Mouse (Mus musculus) thymus, adult 18-20 months (tissue): ENCODE measurements around the gene BC035044.
"Not testable (repeated sequence)": the region's sequence is repeated elsewhere in the genome, so short reads cannot be mapped to it uniquely, and the experiment has no call there.

Experiments used
- DNase-seq, 2 experiments: peaks; one replicate each; pipeline ENCODE4 v3.0.0; 2022; ENCODE audit warnings: mixed read lengths in 2 of 2

Gene BC035044

GRCm38 (mm10) chr6:128890948-128891355 lies at the start of gene BC035044:
Gene BC035044 (minus strand): TSS chr6:128891126.
- peak in 1 of 2 experiments; percentile 33 for DNase-seq

DNA sequence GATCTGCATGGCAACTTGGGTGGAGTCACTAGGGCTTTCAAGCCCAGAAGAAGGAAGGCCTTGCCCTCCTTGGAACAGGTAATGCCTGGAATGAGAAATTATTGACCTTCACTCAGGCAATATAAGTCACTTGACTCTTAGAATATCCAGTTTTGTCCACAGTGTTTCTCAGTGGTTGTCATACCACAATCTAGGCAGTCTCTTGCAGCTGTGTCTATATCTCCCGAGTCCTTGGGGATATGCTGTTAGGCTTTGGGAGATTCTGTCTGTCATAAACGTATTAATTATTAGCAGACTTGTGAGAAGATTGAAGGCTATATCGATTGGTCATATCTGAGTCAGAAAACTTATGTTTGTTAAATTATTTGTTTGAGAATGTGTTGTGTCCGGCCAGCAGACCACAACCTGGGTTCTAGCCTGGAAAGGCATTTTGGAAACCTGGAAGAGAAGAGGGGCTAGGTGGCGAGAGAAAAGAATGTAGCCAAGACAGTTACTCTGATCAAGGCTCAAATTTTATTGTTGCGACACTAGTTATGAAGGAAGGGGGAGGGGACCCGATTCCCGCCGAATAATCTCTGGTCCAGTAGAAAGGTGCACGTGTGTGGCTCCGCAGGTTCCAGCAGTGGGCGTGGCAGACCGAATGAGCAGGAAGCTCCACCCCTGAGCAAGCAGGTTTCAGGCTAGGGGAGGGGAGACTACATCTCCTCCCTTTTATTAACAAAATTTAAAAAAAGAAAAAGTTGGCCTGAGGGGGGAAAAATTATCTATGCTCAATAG lies 45.2 kb upstream of the BC035044 start:
- DNase-seq = not testable (repeated sequence)

GRCm38 (mm10) chr6:128934081-128934480 lies 43.2 kb upstream of the BC035044 start, which contains the start of gene Clec2g:
Gene Clec2g (plus strand): TSS chr6:128934381.
- not testable (repeated sequence) for DNase-seq

GRCm38 (mm10) chr6:128933050-128933449 lies 42.1 kb upstream of the BC035044 start:
- no peak for DNase-seq

- DNase-seq = no peak
Measured at GRCm38 (mm10) chr6:128917322-128917721, 26.4 kb upstream of the BC035044 start.

- no peak for DNase-seq
Measured at GRCm38 (mm10) chr6:128913598-128914254, 22.8 kb upstream of the BC035044 start.

DNA sequence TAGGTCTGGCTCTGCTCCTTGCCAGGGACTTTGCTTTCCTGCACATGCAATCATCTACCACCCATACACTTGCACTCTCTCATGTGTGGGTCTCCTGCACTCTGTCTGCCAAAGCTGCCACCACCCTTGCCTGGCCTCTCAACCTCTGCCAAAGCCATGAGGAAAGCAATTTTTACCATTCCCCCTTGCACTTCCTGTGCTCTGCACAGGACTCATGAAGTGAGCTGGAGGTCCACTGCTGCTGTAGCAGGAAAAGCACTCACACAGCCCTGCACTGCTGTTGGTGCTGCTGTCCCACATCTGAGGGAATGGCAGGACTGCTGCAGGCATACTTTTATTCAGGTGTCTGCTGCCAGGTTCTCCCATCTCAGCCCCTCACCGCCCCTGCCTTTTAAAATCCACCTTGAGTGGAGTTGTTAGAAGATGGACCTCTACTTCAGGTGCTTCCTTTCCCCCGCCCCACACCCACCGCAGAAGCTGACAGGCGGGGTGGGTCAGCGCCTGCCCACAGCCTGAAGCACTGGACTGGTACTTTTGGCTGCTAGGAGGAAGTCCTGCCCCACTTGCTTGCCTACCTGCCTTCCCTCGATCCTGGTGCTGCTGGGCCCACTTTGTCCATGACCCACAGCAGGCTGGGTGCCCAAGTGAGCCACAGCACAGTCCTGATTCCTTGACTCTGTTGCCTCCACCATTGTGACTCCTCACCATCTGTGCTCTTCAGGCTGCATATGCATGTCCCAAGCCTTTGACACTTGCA lies 10.0 kb upstream of the BC035044 start:
- DNase-seq = not testable (repeated sequence)

- DNase-seq = no peak
Measured at GRCm38 (mm10) chr6:128900044-128900443, 9.1 kb upstream of the BC035044 start.

- no peak for DNase-seq
Measured at GRCm38 (mm10) chr6:128895404-128896001, 4.6 kb upstream of the BC035044 start.

GRCm38 (mm10) chr6:128888834-128889233 lies 2.1 kb downstream of the BC035044 start:
- peak in 1 of 2 experiments; percentile 63 for DNase-seq

DNA sequence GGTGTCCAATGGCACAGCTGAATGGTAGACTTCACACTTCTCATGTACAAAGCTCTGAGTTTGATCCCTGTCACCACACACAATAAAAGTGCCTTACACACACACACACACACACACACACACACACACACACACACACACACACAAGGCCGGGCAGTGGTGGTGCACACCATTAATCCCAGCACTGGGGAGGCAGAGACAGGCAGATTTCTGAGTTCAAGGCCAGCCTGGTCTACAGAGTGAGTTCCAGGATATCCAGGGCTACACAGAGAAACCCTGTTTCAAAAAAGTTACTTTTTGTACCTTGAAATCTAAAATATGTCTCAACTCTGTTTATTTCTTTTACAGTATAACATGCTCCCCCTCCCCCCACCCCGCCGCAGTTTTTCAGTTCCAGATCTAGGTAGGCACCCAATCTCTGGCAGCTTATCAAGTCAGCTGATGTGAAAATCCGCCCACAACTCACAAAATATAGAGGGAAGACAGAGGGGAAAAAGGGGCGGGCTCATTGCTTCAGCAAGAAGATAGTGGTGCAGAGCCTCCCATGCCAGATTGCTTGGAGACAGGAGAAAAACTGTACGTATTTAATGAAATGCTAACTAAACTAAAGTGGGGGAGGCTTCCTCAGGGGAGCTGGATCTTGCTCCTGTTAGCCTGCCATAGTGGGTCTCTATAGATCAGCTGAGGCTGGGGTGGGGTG lies 3.7 kb downstream of the BC035044 start, which contains the start of gene Clec2i:
TSS of gene Clec2i (plus strand) at position 498 of the 700 bp plus-strand sequence.
- DNase-seq = peak; percentile 49 to 80

DNA sequence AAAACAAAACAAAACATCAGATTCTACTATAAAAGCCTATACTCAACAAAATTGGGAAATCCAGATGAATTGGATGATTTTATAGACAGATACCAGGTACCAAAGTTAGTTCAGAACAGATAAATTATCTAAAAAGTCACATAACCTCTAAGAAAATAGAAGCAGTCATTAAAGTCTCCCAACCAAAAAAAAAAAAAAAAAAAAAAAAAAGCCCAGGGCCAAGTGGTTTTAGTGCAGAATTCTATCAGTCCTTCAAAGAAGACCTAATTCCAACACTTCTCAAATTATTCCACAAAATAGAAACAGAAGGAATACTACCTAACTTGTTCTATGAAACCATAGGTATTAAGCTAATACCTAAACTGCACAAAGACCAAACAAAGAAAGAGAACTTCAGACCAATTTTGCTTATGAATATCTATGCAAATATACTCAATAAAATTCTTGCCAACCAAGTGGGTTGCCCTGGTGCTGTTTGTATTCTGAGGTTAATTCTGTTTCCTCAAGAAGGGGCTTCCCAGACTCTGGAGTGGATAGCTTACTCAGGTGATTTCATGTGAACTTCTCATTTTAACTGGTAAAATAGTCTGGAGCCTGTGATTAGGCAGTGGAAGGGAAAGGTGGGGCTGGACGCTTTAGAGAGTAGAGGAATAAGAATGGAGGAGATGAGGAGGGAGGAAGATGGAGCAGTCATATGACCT lies 18.9 kb downstream of the BC035044 start:
- DNase-seq = no peak

- no peak for DNase-seq
Measured at GRCm38 (mm10) chr6:128868861-128869260, 22.1 kb downstream of the BC035044 start.

DNA sequence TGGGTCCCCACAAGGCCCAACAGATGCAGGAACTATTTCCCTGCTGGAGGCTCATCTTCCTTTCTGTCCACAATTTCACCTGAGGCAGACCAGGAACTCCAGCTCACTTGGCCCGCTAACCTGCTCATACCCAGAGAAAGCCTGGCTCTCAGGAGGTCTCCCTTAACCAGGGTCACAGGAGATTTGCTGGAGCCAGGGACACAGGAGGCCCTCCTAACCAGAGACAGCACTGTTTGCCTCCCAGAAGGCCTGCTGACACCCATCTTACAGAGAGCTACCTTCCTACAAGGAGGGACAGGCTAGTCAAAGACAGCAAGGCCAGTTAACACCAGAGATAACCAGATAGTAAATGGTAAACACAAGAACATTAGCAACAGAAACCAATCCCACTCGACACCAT lies 33.0 kb downstream of the BC035044 start:
- DNase-seq = no peak

DNA sequence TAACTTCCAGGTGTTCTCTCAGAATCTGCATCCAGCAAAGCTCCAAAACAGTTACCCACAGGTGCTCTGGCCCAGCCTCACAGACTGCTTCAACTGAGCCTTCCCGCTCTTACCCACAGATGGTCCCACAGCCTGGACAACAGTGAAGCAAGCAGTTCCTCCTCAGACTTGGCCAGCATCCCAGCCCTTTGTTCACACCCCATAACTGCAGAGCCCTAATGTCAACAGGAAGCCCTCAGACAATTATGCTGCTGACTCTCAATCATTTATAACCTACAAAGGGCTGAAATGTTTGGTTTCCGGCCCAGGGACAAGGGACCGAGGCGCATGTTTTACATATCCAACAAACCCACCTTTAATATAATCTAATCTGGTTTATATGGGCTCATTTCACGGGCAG lies 34.7 kb downstream of the BC035044 start:
- DNase-seq = peak in 1 of 2 experiments; percentile 28

GRCm38 (mm10) chr6:128855477-128855876 lies 35.4 kb downstream of the BC035044 start:
- no peak for DNase-seq

GRCm38 (mm10) chr6:128854895-128855294 lies 36.0 kb downstream of the BC035044 start:
- DNase-seq = no peak

DNA sequence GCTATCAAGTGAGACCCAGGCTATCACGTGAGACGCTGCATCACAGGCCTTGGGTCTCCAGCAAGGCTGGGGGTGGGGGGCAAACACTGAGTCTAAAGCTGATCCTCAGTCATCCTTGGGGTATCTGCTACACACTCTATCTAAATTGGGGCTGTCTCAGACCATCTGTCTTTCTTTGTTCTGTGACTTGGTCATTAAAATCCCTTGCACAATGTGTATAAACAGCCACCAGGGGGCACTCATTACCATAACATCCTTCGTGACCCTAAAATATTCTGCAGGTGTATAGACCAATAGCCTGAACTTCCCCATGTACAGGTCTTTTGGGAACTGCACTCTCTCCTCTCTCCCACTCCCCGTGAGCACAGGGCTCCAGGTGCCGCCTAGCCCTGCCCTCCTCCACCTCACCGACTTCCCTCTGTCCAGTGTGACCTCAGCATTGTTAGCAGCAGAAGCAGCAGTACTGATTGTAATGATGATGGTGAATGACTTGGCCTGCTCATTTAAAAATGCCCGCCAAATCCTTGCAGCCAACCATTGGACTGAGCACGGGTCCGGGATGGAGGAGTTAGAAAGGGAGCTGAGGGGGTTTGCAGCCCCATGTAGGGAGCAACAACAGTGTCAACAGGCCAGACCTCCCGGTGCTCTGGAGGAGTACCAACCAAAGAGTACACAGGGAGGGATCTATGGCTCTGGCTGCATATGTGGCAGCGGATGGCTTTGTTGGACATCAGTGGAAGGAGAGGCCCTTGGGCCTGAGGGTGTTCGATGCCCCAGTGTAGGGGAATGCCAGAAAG lies 36.7 kb downstream of the BC035044 start:
- peak; percentile 32 to 68 for DNase-seq

GRCm38 (mm10) chr6:128852766-128853165 lies 38.2 kb downstream of the BC035044 start:
- DNase-seq = no peak

DNA sequence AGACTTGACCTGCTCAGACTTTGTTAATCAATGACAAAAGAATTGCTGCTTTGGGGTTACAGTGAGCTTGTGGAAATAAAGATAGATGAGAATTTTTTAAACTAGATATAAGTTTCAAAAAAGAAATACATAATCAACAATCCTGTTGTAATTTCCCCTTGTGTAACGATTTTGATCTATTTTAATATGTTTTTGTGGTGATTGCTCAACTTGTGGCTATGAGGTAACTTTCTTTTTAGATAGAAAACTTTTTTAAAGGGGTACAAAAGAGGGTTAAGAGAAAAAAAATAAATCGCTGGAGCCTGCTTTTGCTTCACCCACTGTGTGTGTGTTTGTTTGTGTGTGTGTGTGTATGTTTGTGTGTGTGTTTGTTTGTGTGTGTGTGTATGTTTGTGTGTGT lies 39.8 kb downstream of the BC035044 start:
- DNase-seq = no peak

- no peak for DNase-seq
Measured at GRCm38 (mm10) chr6:128850671-128851070, 40.3 kb downstream of the BC035044 start.
